Mouse (Mus musculus) limb, embryonic 11.5 days (tissue): Measurements from ENCODE around the gene Dnmt3l. TPM values are rescaled to one million over a fixed set of nuclear protein-coding genes. Genes with fewer than 3 reads are reported as not detected.
"Not testable (repeated sequence)": the region's sequence is repeated elsewhere in the genome, so short reads cannot be mapped to it uniquely, and the experiment has no call there.

Experiments
- ATAC-seq: fragments of 200-750 bp; cut with Nextera tagmentation; 2 replicates; pipeline ENCODE4 v1.8.0; 2017; ENCODE audit warnings: low read depth; ENCODE audit not compliant: insufficient number of reproducible peaks, low FRiP score, low TSS enrichment
- DNase-seq: peaks from one replicate; pipeline ENCODE4 v3.0.0-alpha.2; 2015; ENCODE audit warnings: low spot score
- H3K27ac ChIP-seq: fragments of 300-500 bp; sonication (generic); replicated peaks from 2 replicates; pipeline ENCODE4 v1.5.1; 2014; ENCODE audit warnings: low read depth, mild to moderate bottlenecking, low read length
- H3K27me3 ChIP-seq: fragments of 300-500 bp; sonication (generic); 2 replicates; pipeline ENCODE4 v1.6.1; 2014; ENCODE audit warnings: mild to moderate bottlenecking, low read length, mixed read lengths; ENCODE audit not compliant: control insufficient read depth, insufficient read depth
- H3K36me3 ChIP-seq: fragments of 300-500 bp; sonication (generic); 2 replicates; pipeline ENCODE4 v1.6.1; 2014; ENCODE audit warnings: mild to moderate bottlenecking, low read length, moderate library complexity, mixed read lengths; ENCODE audit not compliant: control insufficient read depth, insufficient read depth
- H3K4me1 ChIP-seq: fragments of 300-500 bp; sonication (generic); 2 replicates; pipeline ENCODE4 v1.6.1; 2014; ENCODE audit warnings: low read length, mixed read lengths; ENCODE audit not compliant: control insufficient read depth, insufficient read depth
- H3K4me2 ChIP-seq: fragments of 300-500 bp; sonication (generic); 2 replicates; pipeline ENCODE4 v1.6.1; 2014; ENCODE audit warnings: low read depth, mild to moderate bottlenecking, moderate library complexity; ENCODE audit not compliant: severe bottlenecking
- H3K4me3 ChIP-seq: fragments of 300-500 bp; sonication (generic); 2 replicates; pipeline ENCODE4 v1.5.1; 2014; ENCODE audit warnings: low read depth, low read length
- H3K9ac ChIP-seq: fragments of 300-500 bp; sonication (generic); 2 replicates; pipeline ENCODE4 v1.6.1; 2014; ENCODE audit warnings: mild to moderate bottlenecking, low read length
- H3K9me3 ChIP-seq: fragments of 300-500 bp; sonication (generic); 2 replicates; pipeline ENCODE4 v1.6.1; 2016; ENCODE audit warnings: low read length; ENCODE audit not compliant: control insufficient read depth
- WGBS: fragments of 180-500 bp; shearing (Covaris S2); extraction: QIAGEN DNeasy Blood & Tissue Kit; methylation state at CpG from one replicate; pipeline ENCODE4 v1.1.7; 2014; 5-methylcytosine and 5-hydroxymethylcytosine counted together
- polyA plus RNA-seq: library from polyadenylated mRNA; unstranded; fragments of >200 nt; fragmentation: Nextera tagmentation; extraction: Ambion mirVana; gene quantifications from 2 replicates; pipeline ENCODE4 v1.2.1, GENCODE M21; 2014

The Dnmt3l gene
- polyA plus RNA-seq, 1 experiment from 2014 or later = not detected

GRCm38 (mm10) chr10:78008169-78008568 is 33.6 kb upstream of the Dnmt3l start:
- Histone ChIP-seq H3K9me3 (no peaks in the 10 kb centered on the region), H3K27ac (no peak overlapping the region), H3K4me2 (peak overlapping the region; percentile 87), H3K36me3 (peaks cover 4% of the 10 kb centered on the region; the same call in 1 of the 2 replicates), H3K4me1 (peaks cover 26% of the 10 kb centered on the region), H3K27me3 (no peaks in the 10 kb centered on the region), H3K9ac (peak overlapping the region; percentile 82), H3K4me3 (peak overlapping the region; percentile 75)
- ATAC-seq (no peak), DNase-seq (no peak)
- 81% methylated on average over 3 of the region's 3 CpGs for WGBS

- Histone ChIP-seq H3K4me2 (peak overlapping the region; percentile 87), H3K9me3 (no peaks in the 10 kb centered on the region), H3K4me1 (peaks cover 26% of the 10 kb centered on the region), H3K36me3 (peaks cover 4% of the 10 kb centered on the region; the same call in 1 of the 2 replicates), H3K27me3 (no peaks in the 10 kb centered on the region), H3K9ac (peak overlapping the region; percentile 82), H3K27ac (peak overlapping the region; percentile 95), H3K4me3 (peak overlapping the region; percentile 75)
- WGBS = under 1% methylated on average over 59 of the region's 59 CpGs
- peak; percentile 94 for ATAC-seq
- peak; percentile 98 for DNase-seq
Measured at GRCm38 (mm10) chr10:78009184-78009944, 32.4 kb upstream of the Dnmt3l start.

- peaks cover 4% of the 10 kb centered on the region; the same call in 1 of the 2 replicates for H3K36me3 ChIP-seq
- H3K4me2 ChIP-seq = peak within 1 kb of the TSS; percentile 87
- no peak for ATAC-seq
- H3K4me3 ChIP-seq = peak within 1 kb of the TSS; percentile 75
- no peaks in the 10 kb centered on the region for H3K27me3 ChIP-seq
- DNase-seq = no peak
- peak within 1 kb of the TSS; percentile 95 for H3K27ac ChIP-seq
- H3K4me1 ChIP-seq = peaks cover 26% of the 10 kb centered on the region
- peak within 1 kb of the TSS; percentile 82 for H3K9ac ChIP-seq
- WGBS = under 1% methylated on average over 9 of the region's 9 CpGs
- no peaks in the 10 kb centered on the region for H3K9me3 ChIP-seq
Measured at GRCm38 (mm10) chr10:78009945-78010293, 31.8 kb upstream of the Dnmt3l start, which contains the start of gene Pfkl. TSS of gene Pfkl (minus strand) at chr10:78010083.

DNA sequence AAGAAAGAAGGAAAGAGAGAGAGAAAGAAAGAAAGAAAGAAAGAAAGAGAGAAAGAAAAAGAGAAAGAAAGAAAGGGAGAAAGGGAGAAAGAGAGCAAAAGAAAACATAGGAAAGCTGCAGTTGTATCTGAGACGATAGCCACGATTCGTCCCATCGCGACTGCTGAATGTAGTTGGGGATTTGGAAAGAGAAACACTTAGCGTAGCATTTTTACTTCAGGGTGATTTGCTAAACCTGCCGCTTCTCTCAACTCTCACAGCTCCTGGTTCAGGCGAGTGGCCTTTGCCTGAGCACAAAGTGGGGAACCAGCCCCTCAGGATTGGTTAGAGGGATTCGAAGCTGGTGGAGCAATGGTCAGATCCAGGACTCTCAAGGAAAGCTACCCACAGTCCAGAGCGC is 31.4 kb upstream of the Dnmt3l start:
- Histone ChIP-seq H3K27me3 (no peaks in the 10 kb centered on the region), H3K36me3 (peaks cover 4% of the 10 kb centered on the region; the same call in 1 of the 2 replicates), H3K4me1 (peaks cover 26% of the 10 kb centered on the region), H3K4me2 (peak overlapping the region; percentile 37), H3K9ac (no peak overlapping the region), H3K4me3 (no peak overlapping the region), H3K27ac (peak overlapping the region; percentile 52; the same call in 1 of the 2 replicates), H3K9me3 (no peaks in the 10 kb centered on the region)
- 20% methylated on average over 10 of the region's 10 CpGs for WGBS
- DNase-seq = peak; percentile 42
- ATAC-seq = no peak

DNA sequence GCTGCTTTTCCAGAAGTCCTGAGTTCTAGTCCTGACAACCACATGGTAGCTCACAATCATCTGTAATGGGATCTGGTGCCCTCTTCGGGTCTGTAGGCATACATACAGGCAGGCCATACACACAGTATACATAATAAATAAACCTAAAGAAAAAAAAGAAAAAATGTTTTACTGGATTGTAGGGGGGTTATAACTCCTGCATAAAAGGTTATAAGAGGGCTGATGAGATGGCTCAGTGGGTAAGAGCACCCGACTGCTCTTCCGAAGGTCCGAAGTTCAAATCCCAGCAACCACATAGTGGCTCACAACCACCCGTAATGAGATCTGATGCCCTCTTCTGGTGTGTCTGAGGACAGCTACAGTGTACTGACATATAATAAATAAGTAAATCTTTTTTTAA is 30.6 kb upstream of the Dnmt3l start:
- not testable (repeated sequence) for H3K36me3 ChIP-seq, H3K4me2 ChIP-seq, ATAC-seq, DNase-seq, H3K9ac ChIP-seq, H3K27me3 ChIP-seq, H3K27ac ChIP-seq, H3K4me3 ChIP-seq, H3K9me3 ChIP-seq
- 90% methylated on average over 5 of the region's 5 CpGs for WGBS
- peaks cover 26% of the 10 kb centered on the region for H3K4me1 ChIP-seq

- no peak overlapping the region for H3K4me2 ChIP-seq
- 91% methylated on average over 18 of the region's 18 CpGs for WGBS
- H3K36me3 ChIP-seq = no peaks in the 10 kb centered on the region
- H3K9me3 ChIP-seq = no peaks in the 10 kb centered on the region
- peaks cover 11% of the 10 kb centered on the region for H3K4me1 ChIP-seq
- DNase-seq (no peak), ATAC-seq (no peak)
- H3K27me3 ChIP-seq = no peaks in the 10 kb centered on the region
- no peak overlapping the region for H3K4me3 ChIP-seq
- H3K9ac ChIP-seq = no peak overlapping the region
- no peak overlapping the region for H3K27ac ChIP-seq
Measured at GRCm38 (mm10) chr10:78012661-78013495, 28.9 kb upstream of the Dnmt3l start.

GRCm38 (mm10) chr10:78015489-78015888 is 26.3 kb upstream of the Dnmt3l start:
- Histone ChIP-seq H3K4me1 (no peaks in the 10 kb centered on the region), H3K27ac (no peak overlapping the region), H3K27me3 (no peaks in the 10 kb centered on the region), H3K9me3 (no peaks in the 10 kb centered on the region), H3K9ac (no peak overlapping the region), H3K4me3 (no peak overlapping the region), H3K4me2 (no peak overlapping the region), H3K36me3 (no peaks in the 10 kb centered on the region)
- DNase-seq (no peak), ATAC-seq (no peak)
- WGBS = 92% methylated on average over 1 of the region's 1 CpGs

- Histone ChIP-seq H3K9ac (no peak overlapping the region), H3K4me3 (no peak overlapping the region), H3K9me3 (no peaks in the 10 kb centered on the region), H3K4me1 (no peaks in the 10 kb centered on the region), H3K27ac (no peak overlapping the region), H3K36me3 (no peaks in the 10 kb centered on the region), H3K27me3 (no peaks in the 10 kb centered on the region), H3K4me2 (no peak overlapping the region)
- DNase-seq (no peak), ATAC-seq (no peak)
- WGBS = 60% methylated on average over 5 of the region's 5 CpGs
Measured at GRCm38 (mm10) chr10:78016366-78016765, 25.4 kb upstream of the Dnmt3l start.
